Mouse (Mus musculus) fibroblast of lung, adult 2 months (primary cell): ENCODE results near the gene Cldn24.

ENCODE experiments used
- DNase-seq: peaks from one replicate; pipeline ENCODE4 v3.0.0-alpha.2; 2011; ENCODE audit warnings: low read depth

Gene Cldn24

DNA sequence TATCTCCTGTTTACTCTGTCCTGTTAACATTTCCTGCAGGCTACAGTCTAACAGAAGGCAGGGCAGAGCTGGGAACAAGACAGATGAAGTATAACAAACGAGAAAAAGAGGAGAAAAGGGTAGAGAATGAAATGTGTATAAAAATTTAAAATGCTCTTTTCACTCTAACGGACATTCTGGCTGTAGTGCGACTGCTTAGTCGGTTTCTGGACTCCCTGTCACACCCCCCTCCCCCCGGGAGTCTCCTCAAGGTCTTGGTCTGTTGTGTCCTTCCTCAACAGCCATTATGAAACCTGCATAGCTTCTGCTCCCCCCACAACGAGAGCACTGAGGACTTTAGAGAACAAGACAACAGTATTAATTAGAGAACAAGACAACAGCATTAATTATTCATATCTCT, 10.7 kb downstream of the Cldn24 start:
- no peak for DNase-seq

DNA sequence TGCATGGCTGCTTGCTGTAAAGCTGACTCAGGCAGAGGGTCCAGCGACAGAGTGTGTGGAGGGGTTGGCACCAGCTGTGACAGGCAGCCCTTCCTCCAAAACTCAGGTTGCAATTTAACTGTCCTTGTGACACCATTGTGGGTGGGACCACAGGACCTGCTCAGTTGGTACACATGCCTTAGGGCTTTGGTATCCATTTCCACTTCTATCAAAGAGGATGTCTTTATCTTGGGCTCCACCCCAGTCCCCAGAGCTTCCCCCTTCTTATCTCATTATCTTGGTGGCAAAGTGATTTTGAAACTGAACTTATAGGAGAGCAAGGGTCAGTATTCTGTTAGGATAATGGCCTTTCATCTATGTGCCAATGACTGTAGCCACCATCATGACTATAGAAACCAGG, 12.0 kb downstream of the Cldn24 start:
- no peak for DNase-seq

DNA sequence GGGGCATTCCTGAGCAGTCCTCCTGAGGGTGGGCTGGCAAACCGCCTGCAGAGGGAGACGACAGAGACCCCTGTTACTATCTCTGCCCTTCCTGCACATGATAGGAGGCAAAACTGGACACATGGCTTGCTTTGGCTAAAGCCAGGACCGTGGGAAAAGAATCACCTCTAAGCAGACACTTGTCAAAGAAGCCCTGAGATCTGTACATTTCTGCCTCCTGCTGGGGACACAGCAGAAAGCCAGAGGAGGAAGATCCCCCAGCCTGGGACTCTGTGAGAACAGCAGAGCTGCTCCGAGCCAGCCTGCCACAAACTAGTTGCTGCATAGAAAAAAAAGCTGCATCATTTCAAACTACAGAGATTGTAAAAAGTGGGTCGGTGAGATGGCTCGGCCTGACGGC, 21.1 kb downstream of the Cldn24 start:
- DNase-seq = no peak

DNA sequence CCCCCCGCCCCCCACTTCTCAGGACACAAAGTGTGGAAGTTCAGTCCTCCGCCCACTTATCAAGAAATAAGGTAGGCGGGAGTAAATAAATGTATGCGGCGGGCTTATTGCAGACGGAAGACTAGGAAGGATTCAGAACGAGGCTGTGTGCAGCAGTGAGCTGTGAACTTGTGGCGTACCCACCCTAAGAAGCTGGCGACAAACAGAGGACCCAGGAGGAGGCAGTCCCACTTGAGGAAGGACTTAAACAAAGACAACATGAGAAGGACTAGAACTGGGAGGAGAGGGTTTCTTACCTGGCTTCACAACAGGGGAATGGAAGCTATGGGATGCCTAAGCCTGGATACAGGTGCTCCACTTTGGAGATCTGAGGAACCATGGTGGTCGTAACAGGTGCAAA, 21.7 kb downstream of the Cldn24 start:
- DNase-seq = no peak

DNA sequence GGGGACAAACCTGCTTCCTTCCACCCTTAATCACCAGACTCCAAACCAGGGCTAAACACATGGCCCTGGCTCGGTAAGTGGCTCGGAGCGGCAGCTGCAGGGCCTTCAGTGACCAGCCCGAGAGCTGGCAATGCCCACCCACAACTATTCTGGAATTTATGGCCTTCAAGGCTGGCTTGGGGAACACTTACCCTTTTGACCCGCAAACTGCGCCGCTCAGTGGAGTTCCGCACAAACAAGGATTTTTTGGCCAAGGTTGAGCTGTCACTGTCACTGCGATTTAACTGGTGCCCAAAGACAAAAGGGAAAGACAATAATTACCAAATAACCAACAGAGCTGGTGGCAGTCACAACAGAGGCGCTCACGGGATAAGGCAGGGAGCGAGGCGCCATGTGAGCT, 24.0 kb downstream of the Cldn24 start:
- DNase-seq = no peak

DNA sequence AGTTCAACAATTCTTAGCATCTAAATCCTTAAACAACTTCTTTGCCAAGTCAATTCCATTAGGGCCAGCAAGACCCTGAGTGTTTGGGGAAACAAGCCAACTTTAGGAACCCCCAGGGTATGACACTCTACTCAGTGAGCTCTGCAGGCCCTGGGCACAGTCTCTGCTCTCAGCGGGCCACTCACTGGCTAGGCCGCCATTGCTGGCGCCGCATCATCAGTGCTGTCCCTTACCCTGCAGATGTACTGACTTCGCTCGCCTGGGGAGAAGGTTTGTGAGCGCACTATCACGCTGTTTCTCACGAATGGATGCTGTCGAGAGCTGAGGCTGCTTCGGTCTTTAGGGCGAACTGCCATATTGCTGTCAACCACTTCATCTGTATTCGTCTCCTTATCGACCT, 25.2 kb downstream of the Cldn24 start:
- no peak for DNase-seq

DNA sequence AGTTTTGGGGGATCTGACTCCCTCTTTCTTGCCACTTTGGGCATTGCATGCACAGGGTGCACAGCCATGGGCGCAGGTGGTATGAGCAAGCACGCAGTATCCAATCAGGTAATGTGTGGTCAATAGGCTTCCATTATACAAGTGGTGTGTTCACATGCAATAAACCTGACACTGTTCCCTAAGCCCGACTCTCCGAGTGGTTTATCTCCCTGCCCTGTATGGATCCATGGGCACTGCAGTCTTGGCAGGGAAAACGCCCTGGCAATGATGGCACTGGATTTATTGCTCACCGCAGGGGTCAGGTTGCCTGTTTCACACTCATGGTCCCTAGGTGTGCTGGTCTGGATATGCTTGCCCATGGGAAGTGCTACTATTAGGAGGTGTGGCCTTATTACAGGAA, 26.0 kb downstream of the Cldn24 start:
- no peak for DNase-seq

DNA sequence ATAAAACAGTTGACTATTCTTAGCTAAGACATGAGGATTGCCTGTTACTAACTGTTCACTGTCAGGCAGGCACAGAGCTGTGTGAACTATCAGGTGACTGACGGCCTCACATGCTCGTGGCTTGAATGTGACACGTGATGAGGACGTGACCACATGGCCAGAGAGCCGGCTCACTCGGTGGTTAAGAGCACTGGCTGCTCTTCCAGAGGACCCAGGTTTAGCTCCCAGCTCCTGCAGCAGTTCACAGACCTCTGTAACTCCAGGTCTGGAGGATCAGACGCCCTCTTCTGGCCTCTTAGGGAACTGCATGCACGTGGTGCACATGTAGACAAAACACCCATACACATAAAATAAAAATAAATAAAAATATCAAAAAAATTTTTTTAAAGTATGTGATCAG, 27.9 kb downstream of the Cldn24 start:
- DNase-seq = no peak

DNA sequence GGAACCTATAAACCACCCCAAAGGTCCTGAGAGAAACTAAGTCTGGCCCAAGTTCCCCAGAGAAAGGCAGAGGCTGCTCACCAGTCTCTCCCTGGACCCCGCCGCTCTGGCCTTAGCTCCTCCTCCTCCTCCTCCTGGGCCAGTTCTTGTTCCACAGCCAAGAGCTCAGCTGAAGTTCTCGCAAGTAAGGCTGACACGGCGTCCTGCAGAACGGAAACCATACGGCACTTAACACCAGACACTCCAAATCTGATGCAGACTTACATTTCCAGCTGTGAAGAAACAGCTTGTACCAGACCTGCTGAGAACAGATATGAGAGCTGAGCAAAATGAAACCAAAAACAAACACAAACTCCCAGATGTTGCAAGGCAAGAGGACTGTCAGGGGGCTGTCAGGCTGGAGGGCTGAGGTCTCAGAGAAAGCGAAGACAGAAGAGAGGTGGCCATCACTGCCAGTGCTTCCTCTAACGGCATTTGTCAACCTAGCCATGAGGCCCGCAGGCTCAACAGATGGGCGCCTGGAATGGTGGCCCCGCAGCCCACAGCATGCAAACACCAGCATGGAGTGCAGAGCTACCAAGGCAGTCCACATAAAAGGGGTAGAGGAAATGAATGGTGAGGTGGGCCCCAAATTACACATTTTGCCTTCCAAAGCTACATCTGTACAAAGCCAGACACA, 30.0 kb downstream of the Cldn24 start:
- DNase-seq = peak; percentile 80

- DNase-seq = no peak
Measured at GRCm38 (mm10) chr8:47852737-47853136, 30.8 kb downstream of the Cldn24 start.

- DNase-seq = peak; percentile 73
Measured at GRCm38 (mm10) chr8:47853356-47853755, 31.4 kb downstream of the Cldn24 start.

- no peak for DNase-seq
Measured at GRCm38 (mm10) chr8:47859259-47859658, 37.3 kb downstream of the Cldn24 start.

GRCm38 (mm10) chr8:47866568-47866967, 44.6 kb downstream of the Cldn24 start:
- DNase-seq = no peak

DNA sequence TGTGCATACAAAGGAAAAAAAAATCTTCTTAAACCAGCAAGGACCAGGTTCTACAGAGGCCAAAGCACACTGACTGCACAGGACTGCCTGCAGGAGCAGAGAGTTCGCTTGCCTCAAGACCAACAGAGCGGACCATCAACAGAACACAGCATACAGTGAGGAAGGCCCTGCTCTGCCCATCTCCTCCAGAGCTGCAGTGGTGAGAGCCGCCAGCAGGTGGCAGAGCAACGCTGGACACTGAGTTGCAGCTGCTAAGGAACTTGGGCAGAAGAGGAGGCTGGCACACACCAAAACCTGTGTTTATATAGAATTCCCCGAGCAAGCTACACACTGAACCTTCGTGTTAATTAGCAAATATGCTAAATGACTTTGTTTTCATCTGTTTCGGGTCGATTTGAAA, 45.1 kb downstream of the Cldn24 start:
- peak; percentile 43 for DNase-seq
